Mouse (Mus musculus) G1E (cell line): ENCODE measurements around the gene Slc25a47.

ENCODE experiments used
- CTCF ChIP-seq: IDR thresholded peaks from 2 replicates; pipeline ENCODE4 v1.5.1; 2012; ENCODE audit warnings: low read depth, low read length, inconsistent platforms, mixed read lengths
- GATA1 ChIP-seq: IDR thresholded peaks from 2 replicates; pipeline ENCODE4 v1.6.1; 2012; ENCODE audit warnings: borderline replicate concordance, low read length, inconsistent platforms, mixed read lengths
- GATA2 ChIP-seq: IDR thresholded peaks from 2 replicates; pipeline ENCODE4 v1.6.1; 2012; ENCODE audit warnings: low read depth, low read length, inconsistent platforms, borderline replicate concordance
- POLR2AphosphoS5 ChIP-seq: IDR thresholded peaks from 2 replicates; pipeline ENCODE4 v1.6.1; 2012; ENCODE audit warnings: low read depth, low read length, inconsistent platforms; ENCODE audit not compliant: insufficient replicate concordance
- TAL1 ChIP-seq: conservative IDR thresholded peaks from 2 replicates; pipeline ENCODE4 v1.6.1; 2012; ENCODE audit warnings: low read depth, low read length, inconsistent platforms, mixed read lengths

- TF ChIP-seq CTCF (no peak), TAL1 (no peak), GATA1 (no peak), POLR2AphosphoS5 (no peak), GATA2 (no peak)
These were observed 46.9 kb downstream of the Slc25a47 start for GRCm38 (mm10) chr12:108882776-108883175.
